Mouse (Mus musculus) thymus, adult 2 months (tissue): Measurements from ENCODE around the gene Sh3d21. TPM values are rescaled to one million over a fixed set of nuclear protein-coding genes. Genes with fewer than 3 reads are reported as not detected.

ENCODE experiments used
- DNase-seq: peaks from one replicate; pipeline ENCODE4 v3.0.0; 2021
- H3K27ac ChIP-seq: fragments of 200-500 bp; 2 replicates; pipeline ENCODE4 v1.5.1; 2012; ENCODE audit warnings: low read length, control low read depth; ENCODE audit not compliant: control insufficient read depth, insufficient read depth
- H3K27me3 ChIP-seq: fragments of 200-500 bp; 2 replicates; pipeline ENCODE4 v1.6.1; 2012; ENCODE audit warnings: mild to moderate bottlenecking, low read length, moderate library complexity, mixed read lengths; ENCODE audit not compliant: control insufficient read depth, insufficient read depth
- H3K36me3 ChIP-seq: fragments of 200-500 bp; 2 replicates; pipeline ENCODE4 v1.6.1; 2012; ENCODE audit warnings: mild to moderate bottlenecking, low read length, moderate library complexity; ENCODE audit not compliant: control insufficient read depth, insufficient read depth
- H3K4me1 ChIP-seq: fragments of 200-500 bp; replicated peaks from 2 replicates; pipeline ENCODE4 v1.6.1; 2012; ENCODE audit warnings: low read length; ENCODE audit not compliant: control insufficient read depth, insufficient read depth
- H3K4me3 ChIP-seq: fragments of 200-500 bp; 2 replicates; pipeline ENCODE4 v1.5.1; 2012; ENCODE audit warnings: mild to moderate bottlenecking, low read length, control low read depth, moderate library complexity; ENCODE audit not compliant: control insufficient read depth, insufficient read depth
- CTCF ChIP-seq: fragments of 200-500 bp; IDR thresholded peaks from 2 replicates; pipeline ENCODE4 v1.5.1; 2012; ENCODE audit warnings: mild to moderate bottlenecking, control low read depth, low read length, moderate library complexity, borderline replicate concordance; ENCODE audit not compliant: control insufficient read depth, poor library complexity, insufficient read depth; ENCODE audit errors: extremely low read depth
- POLR2A ChIP-seq: fragments of 200-500 bp; IDR thresholded peaks from 2 replicates; pipeline ENCODE4 v1.6.1; 2012; ENCODE audit warnings: mild to moderate bottlenecking, low read length, control low read depth, moderate library complexity; ENCODE audit not compliant: control insufficient read depth, poor library complexity, insufficient read depth; ENCODE audit errors: extremely low read depth
- WGBS: fragments of 180-500 bp; shearing (Covaris S2); methylation state at CpG from one replicate; pipeline ENCODE4 v1.1.7; 2018; 5-methylcytosine and 5-hydroxymethylcytosine counted together
- polyA plus RNA-seq: library from polyadenylated mRNA; depleted of rRNA; stranded (reverse); fragments of >200 nt; gene quantifications from 2 replicates; pipeline ENCODE4 v1.2.3, GENCODE M21; 2012

Gene Sh3d21
- polyA plus RNA-seq, 1 experiment = 1.2 TPM

GRCm38 (mm10) chr4:126155183-126155582 is 8.1 kb downstream of the Sh3d21 start:
- Histone ChIP-seq H3K4me3 (no peak overlapping the region), H3K4me1 (peaks cover 3% of the 10 kb centered on the region; the same call in 1 of the 2 replicates), H3K27ac (no peak overlapping the region), H3K36me3 (no peaks in the 10 kb centered on the region), H3K27me3 (no peaks in the 10 kb centered on the region)
- TF ChIP-seq POLR2A (no peak), CTCF (no peak)
- no peak for DNase-seq
- 36% methylated on average over 4 of the region's 4 CpGs for WGBS

- Histone ChIP-seq H3K27me3 (no peaks in the 10 kb centered on the region), H3K27ac (no peak overlapping the region), H3K4me1 (peaks cover 21% of the 10 kb centered on the region), H3K4me3 (no peak overlapping the region), H3K36me3 (no peaks in the 10 kb centered on the region)
- 91% methylated on average over 14 of the region's 14 CpGs for WGBS
- TF ChIP-seq CTCF (no peak), POLR2A (no peak)
- no peak for DNase-seq
Observed at GRCm38 (mm10) chr4:126152864-126153263, 10.4 kb downstream of the Sh3d21 start.

DNA sequence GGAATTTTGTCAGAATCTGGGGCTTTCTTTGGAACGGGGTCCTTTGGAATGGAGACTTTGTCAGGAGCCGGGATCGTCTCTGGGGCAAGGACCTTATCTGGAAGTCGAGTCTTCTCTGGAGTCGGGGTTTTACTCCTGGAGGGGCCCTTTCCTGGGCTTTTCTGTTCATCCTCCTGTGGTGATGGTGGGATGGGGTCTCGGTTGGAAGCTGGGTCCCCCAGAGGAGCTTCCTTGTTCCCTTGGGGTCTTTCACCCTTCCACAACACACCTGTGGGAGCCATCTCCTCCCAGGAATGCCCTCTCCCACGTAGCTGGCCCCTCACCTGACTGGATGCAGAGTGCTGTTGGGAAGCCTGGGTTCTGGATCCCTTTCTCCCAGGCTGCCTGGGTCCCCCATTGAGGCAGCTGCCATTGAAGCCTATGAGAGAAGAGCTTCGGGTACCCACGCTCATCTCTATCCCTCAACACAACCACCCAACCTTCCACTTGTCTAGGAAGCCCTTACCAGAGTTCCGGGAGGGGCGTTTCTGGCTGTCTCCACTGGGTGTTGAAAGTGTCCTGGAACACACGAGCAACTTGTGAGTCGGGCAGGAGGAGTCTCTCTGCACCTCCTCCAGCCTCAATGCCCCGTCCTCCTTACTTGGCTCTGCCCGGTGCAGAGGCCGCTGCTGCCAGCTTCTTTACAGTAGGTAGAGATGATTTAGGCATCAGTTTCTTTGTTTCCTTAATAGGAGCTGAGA is 11.4 kb downstream of the Sh3d21 start:
- H3K36me3 ChIP-seq = no peaks in the 10 kb centered on the region
- peaks cover 24% of the 10 kb centered on the region for H3K4me1 ChIP-seq
- no peak overlapping the region for H3K4me3 ChIP-seq
- H3K27me3 ChIP-seq = no peaks in the 10 kb centered on the region
- WGBS = 92% methylated on average over 16 of the region's 16 CpGs
- TF ChIP-seq POLR2A (no peak), CTCF (no peak)
- no peak for DNase-seq
- no peak overlapping the region for H3K27ac ChIP-seq

DNA sequence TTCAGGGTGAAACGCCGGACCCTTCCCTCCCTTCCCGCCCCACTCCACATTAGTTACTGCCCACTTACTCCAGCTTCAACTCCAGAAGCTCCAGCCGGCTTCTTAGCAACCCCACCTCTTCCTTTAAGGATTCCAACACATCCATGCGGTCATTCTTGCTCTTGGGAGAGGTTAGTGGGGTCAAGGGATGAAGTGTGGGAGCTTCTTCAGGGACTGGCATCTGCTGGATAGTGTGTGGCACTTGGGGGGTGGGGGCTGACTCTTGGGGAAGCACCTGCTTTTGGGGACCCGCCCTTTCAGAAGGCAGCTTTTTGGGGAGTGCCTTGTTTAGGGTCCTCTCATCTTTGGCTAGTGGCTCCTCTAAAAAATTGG is 12.4 kb downstream of the Sh3d21 start:
- peaks cover 24% of the 10 kb centered on the region for H3K4me1 ChIP-seq
- H3K4me3 ChIP-seq = no peak overlapping the region
- no peaks in the 10 kb centered on the region for H3K27me3 ChIP-seq
- WGBS = 93% methylated on average over 6 of the region's 6 CpGs
- no peak for DNase-seq
- H3K36me3 ChIP-seq = no peaks in the 10 kb centered on the region
- no peak for TF ChIP-seq CTCF
- TF ChIP-seq POLR2A = no peak
- H3K27ac ChIP-seq = no peak overlapping the region

GRCm38 (mm10) chr4:126150297-126150948 is 12.9 kb downstream of the Sh3d21 start:
- H3K27me3 ChIP-seq = no peaks in the 10 kb centered on the region
- TF ChIP-seq POLR2A = no peak
- TF ChIP-seq CTCF = no peak
- peaks cover 24% of the 10 kb centered on the region for H3K4me1 ChIP-seq
- H3K36me3 ChIP-seq = no peaks in the 10 kb centered on the region
- H3K27ac ChIP-seq = no peak overlapping the region
- no peak overlapping the region for H3K4me3 ChIP-seq
- DNase-seq = no peak
- WGBS = 82% methylated on average over 16 of the region's 16 CpGs

- Histone ChIP-seq H3K4me3 (no peak overlapping the region), H3K27me3 (no peaks in the 10 kb centered on the region), H3K4me1 (peaks cover 24% of the 10 kb centered on the region), H3K27ac (no peak overlapping the region), H3K36me3 (no peaks in the 10 kb centered on the region)
- 93% methylated on average over 10 of the region's 10 CpGs for WGBS
- no peak for DNase-seq
- no peak for TF ChIP-seq POLR2A
- TF ChIP-seq CTCF = no peak
Observed at GRCm38 (mm10) chr4:126149798-126150197, 13.5 kb downstream of the Sh3d21 start.
